Mouse (Mus musculus) spleen, adult 2 months (tissue): ENCODE measurements around the gene Gm6370. TPM values are rescaled to one million over a fixed set of nuclear protein-coding genes. Genes with fewer than 3 reads are reported as not detected.
"Not testable (repeated sequence)": the region's sequence is repeated elsewhere in the genome, so short reads cannot be mapped to it uniquely, and the experiment has no call there.

Experiments used
- DNase-seq, 2 experiments: peaks; one replicate each; pipeline versions ENCODE4 v3.0.0 to v3.0.0-alpha.2; 2012 to 2021; ENCODE audit warnings: low spot score in 2 of 2, low read depth in 1 of 2
- H3K27ac ChIP-seq: fragments of 200-500 bp; 2 replicates; pipeline ENCODE4 v1.5.1; 2012; ENCODE audit warnings: low read length, inconsistent platforms; ENCODE audit not compliant: insufficient read depth
- H3K27me3 ChIP-seq: fragments of 200-500 bp; 2 replicates; pipeline ENCODE4 v1.6.1; 2012; ENCODE audit warnings: mild to moderate bottlenecking, moderate library complexity, low read length, inconsistent platforms; ENCODE audit not compliant: control insufficient read depth, insufficient read depth
- H3K36me3 ChIP-seq: fragments of 200-500 bp; 2 replicates; pipeline ENCODE4 v1.6.1; 2012; ENCODE audit warnings: mild to moderate bottlenecking, low read length, inconsistent platforms; ENCODE audit not compliant: control insufficient read depth, insufficient read depth
- H3K4me1 ChIP-seq: fragments of 200-500 bp; 2 replicates; pipeline ENCODE4 v1.6.1; 2011; ENCODE audit warnings: inconsistent platforms; ENCODE audit not compliant: control insufficient read depth, insufficient read depth, insufficient read length
- H3K4me3 ChIP-seq: fragments of 200-500 bp; 2 replicates; pipeline ENCODE4 v1.5.1; 2011; ENCODE audit warnings: mild to moderate bottlenecking, inconsistent platforms; ENCODE audit not compliant: insufficient read depth, insufficient read length; ENCODE audit errors: extremely low read depth
- CTCF ChIP-seq: fragments of 200-500 bp; IDR thresholded peaks from 2 replicates; pipeline ENCODE4 v1.5.1; 2011; ENCODE audit warnings: mild to moderate bottlenecking, inconsistent platforms; ENCODE audit not compliant: insufficient read depth, insufficient read length, insufficient replicate concordance; ENCODE audit errors: extremely low read depth
- POLR2A ChIP-seq: fragments of 200-500 bp; IDR thresholded peaks from 2 replicates; pipeline ENCODE4 v1.6.1; 2011; ENCODE audit warnings: low read depth, low read length, inconsistent platforms
- WGBS: fragments of 180-500 bp; shearing (Covaris S2); methylation state at CpG from one replicate; pipeline ENCODE4 v1.1.7; 2018; 5-methylcytosine and 5-hydroxymethylcytosine counted together
- polyA plus RNA-seq: library from polyadenylated mRNA; depleted of rRNA; stranded (reverse); fragments of >200 nt; gene quantifications from 2 replicates; pipeline ENCODE4 v1.2.3, GENCODE M21; 2012

The Gm6370 gene
- polyA plus RNA-seq, 1 experiment, result not detected

GRCm38 (mm10) chr5:146468311-146468710, 22.9 kb upstream of the Gm6370 start:
- H3K27me3 ChIP-seq, result no peaks in the 10 kb centered on the region
- no peak for TF ChIP-seq POLR2A
- TF ChIP-seq CTCF, result no peak
- no peak for DNase-seq
- no peak overlapping the region for H3K27ac ChIP-seq
- no peaks in the 10 kb centered on the region for H3K36me3 ChIP-seq
- WGBS, result 92% methylated on average over 9 of the region's 9 CpGs
- no peaks in the 10 kb centered on the region for H3K4me1 ChIP-seq
- no peak overlapping the region for H3K4me3 ChIP-seq

GRCm38 (mm10) chr5:146470821-146471220, 20.3 kb upstream of the Gm6370 start:
- Histone ChIP-seq H3K4me1 (no peaks in the 10 kb centered on the region), H3K4me3 (no peak overlapping the region), H3K27ac (no peak overlapping the region), H3K27me3 (no peaks in the 10 kb centered on the region), H3K36me3 (no peaks in the 10 kb centered on the region)
- no peak for DNase-seq
- 84% methylated on average over 9 of the region's 9 CpGs for WGBS
- TF ChIP-seq POLR2A, result no peak
- TF ChIP-seq CTCF, result no peak

GRCm38 (mm10) chr5:146471311-146471710, 19.9 kb upstream of the Gm6370 start:
- Histone ChIP-seq H3K27me3 (no peaks in the 10 kb centered on the region), H3K4me3 (no peak overlapping the region), H3K36me3 (no peaks in the 10 kb centered on the region), H3K27ac (no peak overlapping the region), H3K4me1 (no peaks in the 10 kb centered on the region)
- TF ChIP-seq POLR2A, result no peak
- TF ChIP-seq CTCF, result no peak
- WGBS, result 86% methylated on average over 5 of the region's 5 CpGs
- no peak for DNase-seq

GRCm38 (mm10) chr5:146471821-146472220, 19.3 kb upstream of the Gm6370 start:
- TF ChIP-seq POLR2A, result no peak
- TF ChIP-seq CTCF, result no peak
- 84% methylated on average over 12 of the region's 12 CpGs for WGBS
- no peaks in the 10 kb centered on the region for H3K36me3 ChIP-seq

GRCm38 (mm10) chr5:146479564-146479963, 11.6 kb upstream of the Gm6370 start:
- not testable (repeated sequence) for DNase-seq, H3K27me3 ChIP-seq, H3K36me3 ChIP-seq, H3K27ac ChIP-seq, H3K4me1 ChIP-seq, H3K4me3 ChIP-seq
- WGBS, result 16% methylated on average over 4 of the region's 4 CpGs

More at GRCm38 (mm10) chr5:146471821-146472220, 19.3 kb upstream of the Gm6370 start:
- Histone ChIP-seq H3K4me1 (no peaks in the 10 kb centered on the region), H3K4me3 (no peak overlapping the region), H3K27me3 (no peaks in the 10 kb centered on the region), H3K27ac (no peak overlapping the region)
- DNase-seq, result no peak

- DNase-seq, H3K27ac ChIP-seq, H3K36me3 ChIP-seq, H3K27me3 ChIP-seq, H3K4me3 ChIP-seq, H3K4me1 ChIP-seq: not testable (repeated sequence)
- 92% methylated on average over 3 of the region's 3 CpGs for WGBS
Observed at GRCm38 (mm10) chr5:146481665-146482064, 9.5 kb upstream of the Gm6370 start, which contains the start of gene Gm6408. TSS of gene Gm6408 (plus strand) at chr5:146481965.

GRCm38 (mm10) chr5:146488959-146489358, 2.2 kb upstream of the Gm6370 start:
- H3K4me3 ChIP-seq, H3K27ac ChIP-seq, H3K27me3 ChIP-seq, H3K4me1 ChIP-seq, H3K36me3 ChIP-seq: not testable (repeated sequence)
- 13% methylated on average over 3 of the region's 4 CpGs for WGBS
- peak in 1 of 2 experiments; percentile 14 for DNase-seq

GRCm38 (mm10) chr5:146502099-146502498, 10.9 kb downstream of the Gm6370 start, which contains the start of gene 4930449I24Rik:
TSS of gene 4930449I24Rik (plus strand) at chr5:146502399.
- not testable (repeated sequence) for H3K36me3 ChIP-seq, H3K27me3 ChIP-seq, DNase-seq, H3K27ac ChIP-seq, H3K4me3 ChIP-seq, H3K4me1 ChIP-seq
- WGBS, result no CpG with 5 or more reads among the region's 5 CpGs

- not testable (repeated sequence) for H3K4me3 ChIP-seq, DNase-seq, H3K27me3 ChIP-seq, H3K4me1 ChIP-seq, H3K27ac ChIP-seq, H3K36me3 ChIP-seq
- WGBS, result 83% methylated on average over 1 of the region's 5 CpGs
Observed at GRCm38 (mm10) chr5:146513823-146514222, 22.7 kb downstream of the Gm6370 start, which contains the start of gene Gm3402. TSS of gene Gm3402 (plus strand) at chr5:146514123.

GRCm38 (mm10) chr5:146525501-146525900, 34.3 kb downstream of the Gm6370 start, which contains the start of gene Gm3404:
TSS of gene Gm3404 (plus strand) at chr5:146525801.
- not testable (repeated sequence) for H3K27ac ChIP-seq, H3K27me3 ChIP-seq, H3K4me1 ChIP-seq, H3K4me3 ChIP-seq, H3K36me3 ChIP-seq, DNase-seq
- WGBS, result 94% methylated on average over 3 of the region's 3 CpGs

- DNase-seq, H3K4me1 ChIP-seq, H3K27me3 ChIP-seq, H3K27ac ChIP-seq, H3K36me3 ChIP-seq, H3K4me3 ChIP-seq: not testable (repeated sequence)
- WGBS, result 100% methylated on average over 3 of the region's 3 CpGs
Observed at GRCm38 (mm10) chr5:146537347-146537746, 46.2 kb downstream of the Gm6370 start, which contains the start of gene Gm3409. TSS of gene Gm3409 (plus strand) at chr5:146537647.
